Comparison of ENCODE assay signal across 7 mouse cellular contexts in the genomic region with DNA sequence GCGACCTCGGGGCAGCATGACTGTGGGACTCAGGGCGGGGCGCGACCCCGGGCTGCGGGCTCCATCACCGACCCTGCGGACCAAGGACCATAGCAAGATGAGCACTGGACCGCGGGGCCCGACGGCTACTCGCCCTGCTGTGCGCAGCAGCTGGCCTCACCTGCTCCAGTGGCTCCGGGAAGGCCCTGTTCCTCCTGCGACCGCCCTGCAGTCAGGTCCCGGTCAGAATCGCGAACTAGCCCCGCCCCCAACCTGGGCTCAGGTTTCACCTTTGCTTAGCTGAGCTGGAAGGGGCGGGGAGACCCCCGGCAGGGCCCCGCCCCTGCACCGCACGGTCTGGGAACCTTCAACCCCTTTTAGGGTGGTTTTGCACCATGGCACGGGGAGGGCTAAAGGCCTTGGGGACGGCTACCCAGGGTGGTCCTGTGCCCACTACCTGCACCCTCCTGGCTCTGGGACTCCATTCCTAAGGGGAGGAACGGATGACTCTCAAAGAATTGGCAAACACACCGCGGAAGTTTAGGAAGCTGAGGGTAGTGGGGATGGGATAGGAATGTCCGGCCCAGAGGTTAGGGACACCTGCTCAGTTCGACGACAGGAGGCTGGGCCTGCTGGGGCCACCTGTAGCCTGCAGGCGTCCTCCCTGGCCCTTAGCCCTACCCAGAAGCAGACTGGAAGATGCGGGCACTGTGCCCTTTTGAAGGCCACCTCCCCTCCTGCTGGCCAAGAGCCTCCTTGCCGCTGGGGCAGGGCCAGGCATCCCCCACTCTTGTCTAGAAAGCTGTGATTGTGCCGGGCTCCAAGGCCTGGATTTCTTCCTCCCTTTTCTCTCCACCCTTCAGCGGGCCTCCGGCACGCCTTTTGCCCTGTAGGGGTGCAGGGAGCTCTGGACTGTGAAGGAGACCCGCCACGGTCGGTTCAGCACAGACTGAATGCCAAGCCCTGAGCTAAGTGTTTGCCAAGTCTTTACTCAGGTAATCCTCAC. TPM values are rescaled to one million over a fixed set of nuclear protein-coding genes. Genes with fewer than 3 reads are reported as not detected.
A peak's percentile ranks its signal among the peaks of the same experiment; 100 is the strongest.
DNase-seq lines count a peak whose midpoint lies in the region; ATAC-seq and TF ChIP-seq lines count a peak whose summit lies in the region.

No protein-coding gene starts in this region.

- peak; percentile 10; the same call in 1 of the 2 replicates for ATAC-seq in embryonic facial prominence, embryonic 14.5 days (ENCODE audit: low read depth)
- peak; percentile 5 for ATAC-seq in lung, embryonic 14.5 days (ENCODE audit: insufficient read depth)

- H3K9me3 ChIP-seq in E14TG2a.4 (ENCODE audit: low read length), result no peaks in the 10 kb centered on the region
- no peaks in the 10 kb centered on the region for H3K9me3 ChIP-seq in embryonic facial prominence, embryonic 14.5 days (ENCODE audit: control insufficient read depth, low read length)
- no peaks in the 10 kb centered on the region for H3K9me3 ChIP-seq in lung, embryonic 14.5 days (ENCODE audit: low read depth, low read length)

- 6% methylated on average over 19 of the region's 45 CpGs for WGBS in embryonic facial prominence, embryonic 14.5 days
- 3% methylated on average over 45 of the region's 45 CpGs for WGBS in lung, embryonic 14.5 days

- H3K4me2 ChIP-seq in embryonic facial prominence, embryonic 14.5 days (ENCODE audit: low read depth, low read length), result peak overlapping the region; percentile 88
- peak overlapping the region; percentile 67 for H3K4me2 ChIP-seq in lung, embryonic 14.5 days

- peak; percentile 20 for DNase-seq in A20 (ENCODE audit: low read depth, low spot score)
- peak; percentile 80 for DNase-seq in embryonic facial prominence, embryonic 14.5 days (ENCODE audit: low spot score)
- peak; percentile 92 for DNase-seq in kidney, adult 18-20 months
- DNase-seq in lung, embryonic 14.5 days, result peak; percentile 84
- peak; percentile 48 for DNase-seq in retina, postnatal 1 day
- no peak for DNase-seq in right cerebral cortex, postnatal 25 days

- peak overlapping the region; percentile 61 for H3K27ac ChIP-seq in embryonic facial prominence, embryonic 14.5 days (replicated peaks; ENCODE audit: low read depth, low read length)
- peak overlapping the region; percentile 92 for H3K27ac ChIP-seq in lung, embryonic 14.5 days (ENCODE audit: low read depth)

- H3K4me1 ChIP-seq in E14TG2a.4 (replicated peaks; ENCODE audit: low read depth, low read length), result peaks cover 88% of the 10 kb centered on the region
- peaks cover 28% of the 10 kb centered on the region for H3K4me1 ChIP-seq in embryonic facial prominence, embryonic 14.5 days (ENCODE audit: control insufficient read depth, insufficient read depth, low read length)
- H3K4me1 ChIP-seq in lung, embryonic 14.5 days (ENCODE audit: insufficient read depth), result peaks cover 13% of the 10 kb centered on the region

- peaks cover 14% of the 10 kb centered on the region for H3K27me3 ChIP-seq in E14TG2a.4 (ENCODE audit: insufficient read depth, low read length)
- peaks cover 17% of the 10 kb centered on the region for H3K27me3 ChIP-seq in embryonic facial prominence, embryonic 14.5 days (replicated peaks; ENCODE audit: control insufficient read depth, insufficient read depth, low read length)
- H3K27me3 ChIP-seq in lung, embryonic 14.5 days (ENCODE audit: insufficient read depth, low read length), result peaks cover 37% of the 10 kb centered on the region

- TF ChIP-seq CTCF in E14TG2a.4 (conservative IDR thresholded peaks at IDR 0.05; ENCODE audit: low read length), result no peak
- TF ChIP-seq CTCF in lung, embryonic 14.5 days (IDR thresholded peaks at IDR 0.05; ENCODE audit: low read depth), result peak; percentile 26; the same call in 1 of the 2 replicates

- H3K4me3 ChIP-seq in E14TG2a.4 (replicated peaks; ENCODE audit: low read length), result peak overlapping the region; percentile 85
- peak overlapping the region; percentile 46 for H3K4me3 ChIP-seq in embryonic facial prominence, embryonic 14.5 days (ENCODE audit: low read depth, low read length)
- H3K4me3 ChIP-seq in lung, embryonic 14.5 days (ENCODE audit: low read depth, low read length), result peak overlapping the region; percentile 45

- peak overlapping the region; percentile 61 for H3K9ac ChIP-seq in embryonic facial prominence, embryonic 14.5 days (ENCODE audit: low read depth, low read length)
- H3K9ac ChIP-seq in lung, embryonic 14.5 days, result peak overlapping the region; percentile 58

- H3K36me3 ChIP-seq in E14TG2a.4 (ENCODE audit: insufficient read depth, low read length), result peaks cover 21% of the 10 kb centered on the region
- H3K36me3 ChIP-seq in embryonic facial prominence, embryonic 14.5 days (ENCODE audit: control insufficient read depth, insufficient read depth, low read length), result no peaks in the 10 kb centered on the region
- H3K36me3 ChIP-seq in lung, embryonic 14.5 days (ENCODE audit: insufficient read depth), result 0 out of 2 replicates have a peak, but pooled peaks cover 4% of the 10 kb centered on the region

RNA-seq across cellular contexts. Expression of a gene that starts 3.4 kb away (rescaled TPM):
- 19.6 and 22.7 TPM in 2 replicates for polyA plus RNA-seq in embryonic facial prominence, embryonic 14.5 days (2014; fragmentation: Nextera tagmentation; extraction: Ambion mirVana)
- 16.6 and 19.8 TPM in 2 replicates for polyA plus RNA-seq in lung, embryonic 14.5 days (2014; fragmentation: Nextera tagmentation; extraction: Ambion mirVana)

RNA-seq across cellular contexts. Expression of a gene that starts 3.6 kb away (rescaled TPM):
- 10.7 and 11.1 TPM in 2 replicates for polyA plus RNA-seq in embryonic facial prominence, embryonic 14.5 days (2014; fragmentation: Nextera tagmentation; extraction: Ambion mirVana)
- 15.3 and 16.6 TPM in 2 replicates for polyA plus RNA-seq in lung, embryonic 14.5 days (2014; fragmentation: Nextera tagmentation; extraction: Ambion mirVana)

RNA-seq across cellular contexts. Expression of a gene that starts 11.2 kb away (rescaled TPM):
- 2.7 and 3.0 TPM in 2 replicates for polyA plus RNA-seq in embryonic facial prominence, embryonic 14.5 days (2014; fragmentation: Nextera tagmentation; extraction: Ambion mirVana)
- polyA plus RNA-seq in lung, embryonic 14.5 days (2014; fragmentation: Nextera tagmentation; extraction: Ambion mirVana), result 1.1 and 1.2 TPM in 2 replicates

RNA-seq across cellular contexts. Expression of a gene that starts 29.9 kb away (rescaled TPM):
- polyA plus RNA-seq in embryonic facial prominence, embryonic 14.5 days (2014; fragmentation: Nextera tagmentation; extraction: Ambion mirVana), result 17.6 and 18.1 TPM in 2 replicates
- 6.2 TPM in 2 replicates for polyA plus RNA-seq in lung, embryonic 14.5 days (2014; fragmentation: Nextera tagmentation; extraction: Ambion mirVana)
